Mouse (Mus musculus) embryonic facial prominence, embryonic 14.5 days (tissue): ENCODE results near the gene Tapbp. TPM values are rescaled to one million over a fixed set of nuclear protein-coding genes. Genes with fewer than 3 reads are reported as not detected.
A peak's percentile ranks its signal among the peaks of the same experiment; 100 is the strongest.

ENCODE experiments used
- ATAC-seq: fragments of 200-750 bp; cut with Nextera tagmentation; 2 replicates; pipeline ENCODE4 v1.8.0; 2017; ENCODE audit warnings: low read depth, moderate number of reproducible peaks, moderate TSS enrichment
- DNase-seq: peaks from one replicate; pipeline ENCODE4 v3.0.0-alpha.2; 2015; ENCODE audit warnings: low spot score
- H3K27ac ChIP-seq: fragments of 300-500 bp; sonication (generic); replicated peaks from 2 replicates; pipeline ENCODE4 v1.5.1; 2014; ENCODE audit warnings: low read depth, mild to moderate bottlenecking, low read length, moderate library complexity
- H3K27me3 ChIP-seq: fragments of 300-500 bp; sonication (generic); replicated peaks from 2 replicates; pipeline ENCODE4 v1.6.1; 2014; ENCODE audit warnings: low read length; ENCODE audit not compliant: control insufficient read depth, insufficient read depth
- H3K36me3 ChIP-seq: fragments of 300-500 bp; sonication (generic); 2 replicates; pipeline ENCODE4 v1.6.1; 2014; ENCODE audit warnings: low read length, mixed read lengths; ENCODE audit not compliant: control insufficient read depth, insufficient read depth
- H3K4me1 ChIP-seq: fragments of 300-500 bp; sonication (generic); 2 replicates; pipeline ENCODE4 v1.6.1; 2014; ENCODE audit warnings: antibody characterized with exemption, low read length; ENCODE audit not compliant: control insufficient read depth, insufficient read depth
- H3K4me2 ChIP-seq: fragments of 300-500 bp; sonication (generic); 2 replicates; pipeline ENCODE4 v1.6.1; 2014; ENCODE audit warnings: low read depth, mild to moderate bottlenecking, low read length, moderate library complexity, mixed read lengths
- H3K4me3 ChIP-seq: fragments of 300-500 bp; sonication (generic); 2 replicates; pipeline ENCODE4 v1.5.1; 2014; ENCODE audit warnings: low read depth, mild to moderate bottlenecking, low read length
- H3K9ac ChIP-seq: fragments of 300-500 bp; sonication (generic); 2 replicates; pipeline ENCODE4 v1.6.1; 2014; ENCODE audit warnings: low read depth, mild to moderate bottlenecking, low read length, moderate library complexity, mixed read lengths
- H3K9me3 ChIP-seq: fragments of 300-500 bp; sonication (generic); 2 replicates; pipeline ENCODE4 v1.6.1; 2016; ENCODE audit warnings: low read length; ENCODE audit not compliant: control insufficient read depth
- WGBS: fragments of 180-500 bp; shearing (Covaris S2); extraction: QIAGEN DNeasy Blood & Tissue Kit; methylation state at CpG from one replicate; pipeline ENCODE4 v1.1.7; 2014; 5-methylcytosine and 5-hydroxymethylcytosine counted together
- polyA plus RNA-seq: library from polyadenylated mRNA; unstranded; fragments of >200 nt; fragmentation: Nextera tagmentation; extraction: Ambion mirVana; gene quantifications from 2 replicates; pipeline ENCODE4 v1.2.1, GENCODE M21; 2014

Gene Tapbp
- polyA plus RNA-seq, 1 experiment from 2014 or later = 31.9 TPM

DNA sequence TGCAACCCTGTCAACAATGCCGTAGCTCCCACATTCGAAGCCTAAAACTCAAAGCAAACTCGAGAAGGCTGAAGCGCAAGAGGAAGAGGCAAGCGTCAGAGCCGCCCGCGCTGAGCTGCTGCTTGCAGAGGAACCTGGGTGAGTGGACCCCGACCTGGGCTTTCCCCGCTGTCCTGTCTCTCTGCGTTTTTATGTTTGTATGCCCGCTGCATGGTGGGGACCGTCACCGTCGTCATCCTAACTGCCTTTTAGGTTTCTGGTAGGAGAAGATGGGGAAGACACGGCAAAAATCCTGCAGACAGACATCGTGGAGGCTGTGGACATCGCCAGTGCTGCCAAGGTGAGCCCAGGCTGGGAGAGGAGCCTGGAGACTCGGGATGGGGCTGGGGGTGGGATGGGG, 25.7 kb downstream of the Tapbp start:
- Histone ChIP-seq H3K27ac (no peak overlapping the region), H3K4me2 (peak overlapping the region; percentile 89), H3K4me3 (peak overlapping the region; percentile 87), H3K9me3 (no peaks in the 10 kb centered on the region), H3K4me1 (peaks cover 12% of the 10 kb centered on the region), H3K36me3 (peaks cover 58% of the 10 kb centered on the region), H3K27me3 (no peaks in the 10 kb centered on the region), H3K9ac (peak overlapping the region; percentile 79)
- DNase-seq = no peak
- no peak for ATAC-seq
- WGBS = 55% methylated on average over 19 of the region's 19 CpGs

DNA sequence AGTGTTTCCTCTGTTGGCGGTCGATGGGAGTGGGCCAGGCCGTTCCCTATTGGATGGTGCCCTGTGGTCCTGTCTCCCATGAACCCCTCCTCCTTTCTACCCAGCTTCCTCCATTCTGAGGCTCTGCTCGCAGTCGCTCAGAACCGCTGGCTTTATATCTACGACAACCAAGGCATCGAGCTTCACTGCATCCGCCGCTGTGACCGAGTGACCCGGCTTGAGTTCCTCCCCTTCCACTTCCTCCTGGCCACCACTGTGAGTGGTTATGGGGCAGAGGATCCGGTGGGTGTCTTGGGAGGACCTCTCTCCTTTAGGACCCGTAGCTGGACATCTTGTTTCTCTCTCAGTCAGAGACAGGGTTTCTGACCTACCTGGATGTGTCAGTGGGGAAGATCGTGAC, 27.8 kb downstream of the Tapbp start:
- WGBS = 94% methylated on average over 15 of the region's 15 CpGs
- no peak overlapping the region for H3K4me2 ChIP-seq
- H3K4me3 ChIP-seq = no peak overlapping the region

GRCm38 (mm10) chr17:33947430-33948089, 31.9 kb downstream of the Tapbp start:
- peaks cover 66% of the 10 kb centered on the region for H3K36me3 ChIP-seq
- ATAC-seq (no peak), DNase-seq (no peak)
- 92% methylated on average over 10 of the region's 10 CpGs for WGBS
- no peaks in the 10 kb centered on the region for H3K9me3 ChIP-seq
- peaks cover 7% of the 10 kb centered on the region; the same call in 1 of the 2 replicates for H3K4me1 ChIP-seq
- no peak overlapping the region for H3K9ac ChIP-seq
- H3K4me2 ChIP-seq = no peak overlapping the region
- no peak overlapping the region for H3K4me3 ChIP-seq
- H3K27ac ChIP-seq = no peak overlapping the region
- no peaks in the 10 kb centered on the region for H3K27me3 ChIP-seq

More for the DNA sequence above, 27.8 kb downstream of the Tapbp start:
- no peaks in the 10 kb centered on the region for H3K9me3 ChIP-seq
- no peak for DNase-seq
- no peak overlapping the region for H3K27ac ChIP-seq
- H3K4me1 ChIP-seq = peaks cover 12% of the 10 kb centered on the region
- no peak for ATAC-seq
- H3K27me3 ChIP-seq = no peaks in the 10 kb centered on the region
- H3K9ac ChIP-seq = no peak overlapping the region
- H3K36me3 ChIP-seq = peaks cover 52% of the 10 kb centered on the region

- 82% methylated on average over 22 of the region's 22 CpGs for WGBS
Measured at GRCm38 (mm10) chr17:33948090-33948904, 32.6 kb downstream of the Tapbp start.

GRCm38 (mm10) chr17:33948905-33949537, 33.3 kb downstream of the Tapbp start:
- Histone ChIP-seq H3K4me2 (no peak overlapping the region), H3K4me1 (peaks cover 20% of the 10 kb centered on the region), H3K9ac (no peak overlapping the region), H3K4me3 (no peak overlapping the region), H3K27me3 (no peaks in the 10 kb centered on the region), H3K9me3 (no peaks in the 10 kb centered on the region), H3K27ac (no peak overlapping the region), H3K36me3 (peaks cover 67% of the 10 kb centered on the region)
- no peak for DNase-seq
- ATAC-seq = no peak
- whole genome bisulfite sequencing = 90% methylated on average over 19 of the region's 19 CpGs

More at GRCm38 (mm10) chr17:33948090-33948904, 32.6 kb downstream of the Tapbp start:
- Histone ChIP-seq H3K36me3 (peaks cover 67% of the 10 kb centered on the region), H3K4me3 (no peak overlapping the region), H3K27me3 (no peaks in the 10 kb centered on the region), H3K9ac (no peak overlapping the region), H3K9me3 (no peaks in the 10 kb centered on the region), H3K4me1 (peaks cover 14% of the 10 kb centered on the region), H3K27ac (no peak overlapping the region), H3K4me2 (no peak overlapping the region)
- ATAC-seq (no peak), DNase-seq (no peak)

DNA sequence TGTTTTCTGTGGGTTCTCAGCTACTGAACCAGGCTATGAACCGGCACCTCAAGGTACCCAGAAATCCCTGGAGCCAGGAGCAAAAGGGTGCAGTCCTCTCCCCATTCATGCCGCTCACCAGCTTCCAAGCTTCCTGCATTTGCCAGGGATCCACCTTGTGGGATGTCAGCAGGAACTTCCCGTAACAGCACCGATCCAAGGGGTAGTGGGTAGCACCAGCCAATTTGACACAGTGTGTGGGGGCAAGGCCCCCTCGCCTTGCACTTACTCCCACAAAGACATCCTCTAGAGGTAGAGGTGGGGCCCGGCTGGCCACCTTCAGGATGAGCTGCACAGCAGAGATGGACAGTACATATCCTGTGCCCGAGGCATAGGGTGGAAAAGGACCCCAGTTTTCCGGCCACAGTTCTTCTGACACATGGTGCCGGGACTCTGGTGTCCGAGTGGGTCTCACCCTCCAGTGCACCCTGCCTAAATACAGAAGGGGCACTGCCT, 34.5 kb downstream of the Tapbp start:
- Histone ChIP-seq H3K9me3 (no peaks in the 10 kb centered on the region), H3K27ac (peak overlapping the region; percentile 88), H3K4me1 (peaks cover 26% of the 10 kb centered on the region), H3K4me3 (peak overlapping the region; percentile 46), H3K9ac (peak overlapping the region; percentile 70), H3K4me2 (peak overlapping the region; percentile 80), H3K36me3 (peaks cover 61% of the 10 kb centered on the region), H3K27me3 (no peaks in the 10 kb centered on the region)
- DNase-seq (no peak), ATAC-seq (no peak)
- 70% methylated on average over 10 of the region's 10 CpGs for WGBS

DNA sequence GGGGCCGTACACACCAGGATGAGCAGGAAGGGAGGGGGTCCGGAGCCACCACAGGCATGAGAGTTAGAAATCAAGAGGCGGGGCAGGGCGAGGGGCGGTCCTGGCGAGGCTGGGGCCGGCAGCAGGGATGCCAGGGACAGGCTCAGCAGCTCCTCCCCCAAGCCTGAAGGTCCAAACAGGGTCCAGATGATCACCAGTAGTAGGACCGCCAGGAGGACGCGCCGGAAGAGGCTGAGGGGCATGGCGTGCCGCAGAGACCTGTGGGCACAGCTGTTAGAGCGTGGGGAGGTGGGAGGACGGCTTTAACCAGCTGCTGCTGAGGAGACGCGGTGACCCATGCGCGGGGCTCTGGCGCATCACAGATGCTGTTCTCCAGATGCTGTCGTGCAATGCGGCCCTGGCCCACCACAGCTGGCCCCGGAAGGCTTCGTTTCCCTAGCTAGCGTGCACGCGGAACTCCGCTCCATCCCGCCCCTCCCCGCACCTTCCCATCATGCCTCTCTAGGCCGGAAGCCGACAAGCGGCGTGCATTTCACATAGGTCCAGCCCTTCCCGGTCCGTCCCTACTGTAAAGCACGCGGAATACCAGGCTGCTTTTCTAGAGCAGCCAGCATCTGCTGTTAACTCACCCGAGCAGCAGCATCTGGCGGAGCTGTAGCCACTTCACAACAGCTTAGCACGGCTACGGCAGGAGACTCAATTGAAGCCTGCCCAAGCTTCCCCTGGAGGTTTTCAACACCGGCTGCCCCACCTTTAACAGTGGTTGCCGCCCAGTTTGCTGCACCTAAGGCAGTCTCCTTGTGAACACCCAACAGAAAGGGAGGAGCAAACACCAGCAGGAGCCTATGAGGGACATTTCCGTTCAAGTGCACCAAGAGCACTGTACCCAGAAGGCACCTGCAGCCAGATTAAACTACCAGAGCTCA, 35.6 kb downstream of the Tapbp start, which contains the start of gene B3galt4:
Gene B3galt4 (minus strand): TSS at position 468 of the 926 bp plus-strand sequence.
- peak within 1 kb of the TSS; percentile 70 for H3K9ac ChIP-seq
- no peaks in the 10 kb centered on the region for H3K27me3 ChIP-seq
- H3K36me3 ChIP-seq = peaks cover 56% of the 10 kb centered on the region
- H3K4me1 ChIP-seq = peaks cover 26% of the 10 kb centered on the region
- peak within 1 kb of the TSS; percentile 46 for H3K4me3 ChIP-seq
- peak; percentile 81 for ATAC-seq
- 2% methylated on average over 29 of the region's 45 CpGs for WGBS
- DNase-seq = peak; percentile 95
- H3K9me3 ChIP-seq = no peaks in the 10 kb centered on the region
- H3K27ac ChIP-seq = peak within 1 kb of the TSS; percentile 88
- H3K4me2 ChIP-seq = peak within 1 kb of the TSS; percentile 80
